Mouse (Mus musculus): ENCODE results near the gene Patj. TPM values are rescaled to one million over a fixed set of nuclear protein-coding genes. Genes with fewer than 3 reads are reported as not detected.
A peak's percentile ranks its signal among the peaks of the same experiment; 100 is the strongest.
"Not testable (repeated sequence)": the region's sequence is repeated elsewhere in the genome, so short reads cannot be mapped to it uniquely, and the experiment has no call there.

Patj gene
- total RNA-seq, 2 experiments from 2014 or later, result 0.60 to 3.0 TPM

DNA sequence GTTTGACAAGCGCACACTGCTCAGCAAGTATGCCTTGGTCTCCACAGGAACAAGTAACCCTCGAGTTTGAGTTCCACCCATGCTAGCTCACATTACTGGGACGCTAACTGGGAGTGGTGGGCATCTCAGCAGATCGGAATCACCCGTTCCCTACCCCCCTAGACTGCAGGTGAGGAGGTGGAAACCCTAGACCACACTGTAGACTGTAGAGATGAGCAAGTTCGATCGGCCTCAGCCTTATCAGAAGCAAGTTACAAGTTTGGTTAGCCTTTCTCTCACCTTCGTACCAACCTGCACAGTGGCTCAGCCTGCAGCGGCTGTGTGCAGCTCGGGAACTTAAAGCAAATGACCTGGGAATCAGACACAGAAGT, 322.9 kb downstream of the Patj start:
- ATAC-seq (ENCODE audit: poor library complexity, severe bottlenecking), result no peak

GRCm38 (mm10) chr4:98722454-98722853, 326.9 kb downstream of the Patj start:
- ATAC-seq (ENCODE audit: poor library complexity, severe bottlenecking), result peak; percentile 84

DNA sequence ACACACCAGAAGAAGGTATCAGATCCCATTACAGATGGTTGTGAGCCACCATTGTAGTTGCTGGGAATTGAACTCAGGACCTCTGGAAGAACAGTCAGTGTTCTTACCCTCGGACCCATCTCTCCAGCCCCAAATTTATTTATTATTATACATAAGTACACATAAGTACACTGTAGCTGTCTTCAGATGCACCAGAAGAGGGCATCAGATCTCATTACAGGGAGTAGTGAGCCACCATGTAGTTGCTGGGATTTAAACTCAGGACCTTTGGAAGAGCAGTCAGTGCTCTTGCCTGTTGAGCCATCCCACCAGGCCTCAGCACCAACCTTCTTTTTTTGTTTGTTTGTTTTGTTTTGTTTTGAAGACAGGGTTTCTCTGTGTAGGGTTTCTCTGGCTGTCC, 329.1 kb downstream of the Patj start:
- not testable (repeated sequence) for ATAC-seq (ENCODE audit: poor library complexity, severe bottlenecking)

GRCm38 (mm10) chr4:98725439-98725838, 329.9 kb downstream of the Patj start:
- no peak for ATAC-seq (ENCODE audit: poor library complexity, severe bottlenecking)

- no peak for ATAC-seq (ENCODE audit: poor library complexity, severe bottlenecking)
Observed at GRCm38 (mm10) chr4:98726590-98727237, 331.1 kb downstream of the Patj start, which contains the start of gene L1td1. Gene L1td1, plus strand, starts transcription at chr4:98726734.

- ATAC-seq (ENCODE audit: poor library complexity, severe bottlenecking), result no peak
Observed at GRCm38 (mm10) chr4:98727295-98727958, 331.8 kb downstream of the Patj start.

DNA sequence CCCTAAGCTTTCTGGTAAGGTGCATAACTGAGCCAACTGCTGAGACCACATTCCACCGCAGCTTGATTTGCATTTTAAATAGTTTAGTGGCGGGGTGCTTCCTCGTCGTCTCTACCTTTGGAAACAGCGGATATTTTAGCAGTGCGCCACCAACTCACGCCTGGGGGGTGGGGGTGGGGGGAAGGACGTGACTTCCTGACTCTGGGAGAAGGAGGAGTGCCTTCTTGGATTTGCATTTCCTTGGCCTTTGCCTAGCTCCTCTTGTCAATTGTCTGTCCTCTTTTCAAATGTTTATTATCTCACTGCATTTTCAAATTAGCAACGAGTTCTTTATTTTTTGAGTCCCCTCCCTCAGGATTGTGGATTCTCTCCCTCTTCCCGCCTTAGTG, 332.4 kb downstream of the Patj start:
- no peak for ATAC-seq (ENCODE audit: poor library complexity, severe bottlenecking)

DNA sequence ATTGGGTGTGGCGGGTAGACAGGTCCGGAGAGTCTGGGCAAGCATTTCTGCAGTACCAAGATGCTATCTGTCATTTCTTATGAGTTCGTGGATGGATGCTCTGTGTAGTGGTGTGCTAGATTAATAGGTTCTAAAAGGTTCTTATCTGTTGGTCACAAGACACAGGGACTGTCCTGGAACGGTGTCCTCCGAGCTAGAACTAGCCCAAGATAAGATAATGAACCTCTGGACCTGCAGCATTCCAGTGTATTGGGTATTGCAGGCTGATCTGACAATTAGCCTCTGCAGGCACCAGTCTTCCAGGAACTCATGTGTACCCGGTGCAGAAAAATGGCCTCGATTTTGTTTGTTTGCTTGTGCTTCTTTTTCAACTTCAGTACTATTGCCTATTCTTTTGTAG, 333.1 kb downstream of the Patj start:
- ATAC-seq (ENCODE audit: poor library complexity, severe bottlenecking), result no peak

GRCm38 (mm10) chr4:98733660-98734059, 338.1 kb downstream of the Patj start:
- ATAC-seq (ENCODE audit: poor library complexity, severe bottlenecking), result no peak

DNA sequence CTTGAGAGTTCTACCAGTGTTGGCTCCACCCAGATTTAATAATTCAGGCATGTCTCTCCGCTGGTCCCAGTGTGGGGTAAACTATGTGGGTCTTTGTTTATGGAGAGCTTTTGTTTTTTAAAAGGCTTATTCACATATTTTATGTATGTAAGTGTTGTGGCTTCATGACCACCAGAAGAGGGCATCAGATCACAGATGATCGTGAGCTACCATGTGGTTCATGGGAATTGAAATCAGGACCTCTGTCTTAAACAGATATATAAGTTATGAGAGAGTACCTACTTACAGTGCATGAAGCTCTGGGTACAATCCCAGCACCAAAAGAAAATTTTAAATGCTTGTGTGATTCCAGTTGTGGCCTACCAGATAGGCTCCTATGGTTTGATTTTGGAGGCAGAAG, 344.2 kb downstream of the Patj start:
- ATAC-seq (ENCODE audit: poor library complexity, severe bottlenecking), result no peak

GRCm38 (mm10) chr4:98743209-98743905, 347.8 kb downstream of the Patj start:
- ATAC-seq (ENCODE audit: poor library complexity, severe bottlenecking), result no peak

- ATAC-seq (ENCODE audit: poor library complexity, severe bottlenecking), result no peak
Observed at GRCm38 (mm10) chr4:98743906-98744210, 348.3 kb downstream of the Patj start.

GRCm38 (mm10) chr4:98754456-98754855, 358.9 kb downstream of the Patj start:
- no peak for ATAC-seq (ENCODE audit: poor library complexity, severe bottlenecking)

- ATAC-seq (ENCODE audit: poor library complexity, severe bottlenecking), result no peak
Observed at GRCm38 (mm10) chr4:98756141-98756540, 360.6 kb downstream of the Patj start.

GRCm38 (mm10) chr4:98758012-98758821, 362.6 kb downstream of the Patj start:
- no peak for ATAC-seq (ENCODE audit: poor library complexity, severe bottlenecking)

GRCm38 (mm10) chr4:98758872-98759518, 363.4 kb downstream of the Patj start:
- no peak for ATAC-seq (ENCODE audit: poor library complexity, severe bottlenecking)

DNA sequence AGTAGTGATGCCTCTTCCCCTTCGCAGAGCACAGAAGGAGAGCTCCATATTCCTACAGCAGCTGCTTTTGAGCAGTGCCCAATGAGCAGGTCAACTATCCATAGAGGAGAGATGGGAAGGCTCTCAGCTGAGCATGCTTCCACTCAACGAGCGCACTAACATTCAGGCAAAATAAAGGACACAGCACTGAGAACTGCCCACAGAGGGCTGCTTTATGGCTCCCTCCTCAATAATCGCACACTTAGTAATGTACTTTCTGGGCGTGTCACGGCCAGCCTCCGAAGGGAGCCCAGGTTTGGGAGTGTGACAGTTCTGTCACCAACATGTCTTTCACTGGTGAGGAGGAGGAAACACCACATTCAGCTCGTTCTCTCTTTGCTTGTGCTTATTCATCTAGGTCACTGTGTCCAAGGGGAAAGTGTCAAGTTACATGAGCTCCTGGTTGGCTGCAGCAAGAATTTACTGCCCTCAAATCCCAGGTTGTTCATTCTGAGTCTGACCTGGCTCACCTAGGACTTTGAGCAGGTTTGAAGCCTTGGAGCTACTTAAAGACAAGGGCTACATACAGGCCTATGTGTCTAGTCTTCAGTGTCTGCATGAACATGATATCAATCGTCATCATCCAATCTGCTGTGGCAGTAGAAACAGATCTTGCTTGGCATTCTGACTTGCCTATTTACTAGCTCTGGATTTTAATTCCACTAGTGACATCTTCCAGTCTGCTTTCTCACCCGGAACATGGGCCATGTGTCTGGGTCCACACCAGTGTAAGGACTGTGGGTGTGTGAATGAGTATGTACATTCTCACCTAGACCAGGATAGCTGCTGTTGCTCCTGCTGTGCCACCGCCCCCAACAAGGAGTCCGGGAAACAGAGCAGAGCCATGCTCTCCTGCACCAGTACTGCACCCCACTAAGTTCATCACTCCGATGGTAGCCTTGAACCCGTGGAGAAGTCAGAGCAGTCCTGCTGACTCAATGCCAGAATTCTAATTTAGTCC, 371.8 kb downstream of the Patj start:
- no peak for ATAC-seq (ENCODE audit: poor library complexity, severe bottlenecking)
